Mouse (Mus musculus) CH12.LX (cell line): Measurements from ENCODE around the gene 4930505A04Rik. TPM values are rescaled to one million over a fixed set of nuclear protein-coding genes. Genes with fewer than 3 reads are reported as not detected.

Source experiments
- DNase-seq: peaks from one replicate; pipeline ENCODE4 v3.0.0-alpha.2; 2013; ENCODE audit errors: extremely low read depth
- H3K27ac ChIP-seq: 2 replicates; pipeline ENCODE4 v1.5.1; 2012; ENCODE audit warnings: low read depth, mild to moderate bottlenecking, control low read depth, moderate library complexity; ENCODE audit not compliant: insufficient read depth
- H3K27me3 ChIP-seq: replicated peaks from 2 replicates; pipeline ENCODE3; 2012; ENCODE audit warnings: inconsistent platforms
- H3K36me3 ChIP-seq, 2 experiments: replicated peaks in 1 of 2; 2 replicates each; pipeline versions ENCODE3 to v1.6.1; 2012; ENCODE audit warnings: inconsistent platforms in 1 of 2, low read length in 1 of 2, mild to moderate bottlenecking in 1 of 2, mixed read lengths in 1 of 2, moderate library complexity in 1 of 2; ENCODE audit not compliant: control insufficient read depth in 1 of 2, insufficient read depth in 1 of 2
- H3K4me1 ChIP-seq, 2 experiments: 2 replicates each; pipeline ENCODE4 v1.6.1; 2012; ENCODE audit warnings: inconsistent platforms in 1 of 2, moderate library complexity in 1 of 2; ENCODE audit not compliant: insufficient read depth in 2 of 2, control insufficient read depth in 1 of 2
- H3K4me2 ChIP-seq: 2 replicates; pipeline ENCODE4 v1.6.1; 2012; ENCODE audit warnings: low read depth, mild to moderate bottlenecking, control low read depth; ENCODE audit not compliant: poor library complexity, insufficient read depth, severe bottlenecking
- H3K4me3 ChIP-seq, 3 experiments: fragments of 150-350 bp in 1 of 3; sonication (generic) in 1 of 3; replicated peaks in 1 of 3; 2 replicates each; pipeline versions ENCODE3 to v1.5.1; 2011 to 2012; ENCODE audit warnings: low read depth in 2 of 3, low read length in 2 of 3, mild to moderate bottlenecking in 2 of 3, moderate library complexity in 2 of 3, control low read depth in 1 of 3, improper control_type of control experiment in 1 of 3, inconsistent platforms in 1 of 3, mixed read lengths in 1 of 3; ENCODE audit not compliant: poor library complexity in 1 of 3
- H3K79me2 ChIP-seq: replicated peaks from 2 replicates; pipeline ENCODE4 v1.6.1; 2012; ENCODE audit warnings: mild to moderate bottlenecking, moderate library complexity; ENCODE audit not compliant: control insufficient read depth, poor library complexity, insufficient read depth, severe bottlenecking; ENCODE audit errors: extremely low read depth
- H3K9ac ChIP-seq: 2 replicates; pipeline ENCODE4 v1.6.1; 2012; ENCODE audit warnings: low read depth, mild to moderate bottlenecking, control low read depth, moderate library complexity; ENCODE audit not compliant: insufficient read depth
- H3K9me3 ChIP-seq: replicated peaks from 2 replicates; pipeline ENCODE3; 2012; ENCODE audit warnings: low read length, inconsistent platforms, mixed read lengths
- BHLHE40 ChIP-seq: IDR thresholded peaks from 2 replicates; pipeline ENCODE4 v1.6.1; 2011; ENCODE audit warnings: mild to moderate bottlenecking, low read depth, low read length, improper control_type of control experiment
- CHD2 ChIP-seq: IDR thresholded peaks from 2 replicates; pipeline ENCODE4 v1.6.1; 2011; ENCODE audit warnings: low read length, improper control_type of control experiment
- ELF1 ChIP-seq: IDR thresholded peaks from 2 replicates; pipeline ENCODE4 v1.6.1; 2014; ENCODE audit warnings: low read depth, mild to moderate bottlenecking, inconsistent platforms, low read length, improper control_type of control experiment
- HCFC1 ChIP-seq: IDR thresholded peaks from 2 replicates; pipeline ENCODE4 v1.6.1; 2012; ENCODE audit warnings: low read depth, mild to moderate bottlenecking, inconsistent platforms, low read length, improper control_type of control experiment
- IRF4 ChIP-seq: IDR thresholded peaks from 2 replicates; pipeline ENCODE4 v1.6.1; 2014; ENCODE audit warnings: low read depth, mild to moderate bottlenecking, inconsistent platforms, low read length, improper control_type of control experiment
- JUN ChIP-seq: IDR thresholded peaks from 2 replicates; pipeline ENCODE4 v1.6.1; 2011; ENCODE audit warnings: low read depth, mild to moderate bottlenecking, low read length, improper control_type of control experiment, moderate library complexity; ENCODE audit not compliant: insufficient read depth
- JUND ChIP-seq: conservative IDR thresholded peaks from 2 replicates; pipeline ENCODE4 v1.6.1; 2011; ENCODE audit warnings: low read depth, low read length, improper control_type of control experiment
- MAFK ChIP-seq: IDR thresholded peaks from 2 replicates; pipeline ENCODE4 v1.6.1; 2011; ENCODE audit warnings: low read length, improper control_type of control experiment; ENCODE audit not compliant: insufficient replicate concordance
- MAX ChIP-seq: IDR thresholded peaks from 2 replicates; pipeline ENCODE4 v1.6.1; 2011; ENCODE audit warnings: low read length, improper control_type of control experiment
- MEF2A ChIP-seq: IDR thresholded peaks from 2 replicates; pipeline ENCODE4 v1.6.1; 2014; ENCODE audit warnings: low read depth, mild to moderate bottlenecking, inconsistent platforms, low read length, improper control_type of control experiment, borderline replicate concordance
- MXI1 ChIP-seq: IDR thresholded peaks from 2 replicates; pipeline ENCODE4 v1.6.1; 2011; ENCODE audit warnings: mild to moderate bottlenecking, low read depth, low read length, improper control_type of control experiment
- NELFE ChIP-seq: IDR thresholded peaks from 2 replicates; pipeline ENCODE4 v1.6.1; 2011; ENCODE audit warnings: low read depth, low read length, improper control_type of control experiment
- NRF1 ChIP-seq: IDR thresholded peaks from 2 replicates; pipeline ENCODE4 v1.6.1; 2014; ENCODE audit warnings: low read depth, mild to moderate bottlenecking, inconsistent platforms, low read length, improper control_type of control experiment, moderate library complexity
- RAD21 ChIP-seq: IDR thresholded peaks from 2 replicates; pipeline ENCODE4 v1.6.1; 2011; ENCODE audit warnings: low read depth, mild to moderate bottlenecking, low read length, improper control_type of control experiment, moderate library complexity
- SMC3 ChIP-seq: IDR thresholded peaks from 2 replicates; pipeline ENCODE4 v1.6.1; 2011; ENCODE audit warnings: low read depth, low read length, improper control_type of control experiment
- TBP ChIP-seq: conservative IDR thresholded peaks from 2 replicates; pipeline ENCODE4 v1.6.1; 2011; ENCODE audit warnings: low read depth, low read length, improper control_type of control experiment
- UBTF ChIP-seq: IDR thresholded peaks from 2 replicates; pipeline ENCODE4 v1.6.1; 2012; ENCODE audit warnings: low read depth, mild to moderate bottlenecking, inconsistent platforms, low read length, improper control_type of control experiment, moderate library complexity
- USF2 ChIP-seq: conservative IDR thresholded peaks from 2 replicates; pipeline ENCODE4 v1.6.1; 2011; ENCODE audit warnings: low read depth, low read length, improper control_type of control experiment
- ZKSCAN1 ChIP-seq: IDR thresholded peaks from 2 replicates; pipeline ENCODE4 v1.6.1; 2012; ENCODE audit warnings: low read depth, inconsistent platforms, low read length, improper control_type of control experiment, borderline replicate concordance
- ZMIZ1 ChIP-seq: IDR thresholded peaks from 2 replicates; pipeline ENCODE4 v1.6.1; 2012; ENCODE audit warnings: low read depth, mild to moderate bottlenecking, inconsistent platforms, low read length, improper control_type of control experiment
- dilution Hi-C: fragments of 300-500 bp; cut with MboI; formaldehyde crosslinking; loops from 2 replicates; pipeline ENCODE4 v1.14.3; 2020; ENCODE audit warnings: low sequenced_read_pairs; ENCODE audit not compliant: extremely low pct_unique_long_range_greater_than_20kb, extremely low pct_ligation_motif_present
- in situ Hi-C: fragments of 300-500 bp; cut with MboI; formaldehyde crosslinking; loops from 3 replicates; pipeline ENCODE4 v1.14.3; 2019; ENCODE audit warnings: low sequenced_read_pairs, low pct_ligation_motif_present, low pct_unique_long_range_greater_than_20kb, mixed read lengths
- polyA plus RNA-seq: library from polyadenylated mRNA; unstranded; fragments of >175 nt; gene quantifications from 2 replicates; pipeline ENCODE4 v1.2.1, GENCODE M21; 2012; ENCODE audit warnings: low read depth; ENCODE audit not compliant: insufficient read length
- total RNA-seq, 2 experiments: library from RNA; depleted of rRNA; stranded (reverse); fragments of 300-350 nt in 1 of 2; fragments of >200 nt in 1 of 2; gene quantifications; 2 replicates each; pipeline ENCODE4 v1.2.3; 2012 to 2014

4930505A04Rik gene
- total and polyA plus RNA-seq, 3 experiments = 0.26 TPM; not detected in 2

DNA sequence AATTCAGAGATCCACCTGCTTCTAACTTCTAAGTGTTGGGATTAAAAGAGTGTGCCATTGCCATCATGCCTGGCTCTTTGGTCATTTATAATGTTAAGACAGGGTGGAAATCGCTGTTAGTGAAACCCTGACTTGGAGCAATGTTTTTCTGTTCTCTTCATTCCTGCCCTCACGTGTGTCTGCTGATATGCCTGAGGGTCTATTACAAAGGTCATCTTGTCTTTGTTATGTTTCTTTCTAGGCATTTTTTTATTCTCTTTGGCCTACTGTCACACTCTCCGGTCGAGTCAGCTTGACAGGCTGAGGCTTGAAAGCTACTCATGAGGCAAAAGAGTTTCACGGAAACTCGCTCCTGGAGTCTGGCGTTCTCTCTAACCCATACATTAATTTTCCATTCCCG lies 27.9 kb downstream of the 4930505A04Rik start:
- DNase-seq = no peak
- Histone ChIP-seq H3K27ac (no peak overlapping the region), H3K9me3 (no peaks in the 10 kb centered on the region), H3K79me2 (no peaks in the 10 kb centered on the region), H3K27me3 (no peaks in the 10 kb centered on the region), H3K4me2 (no peak overlapping the region), H3K36me3 (no peaks in the 10 kb centered on the region), H3K4me3 (no peak overlapping the region), H3K4me1 (no peaks in the 10 kb centered on the region), H3K9ac (no peak overlapping the region)
- dilution Hi-C loops (no loop called here), in situ Hi-C loops (no loop called here)
- TF ChIP-seq ELF1 (no peak), ZMIZ1 (no peak), MAFK (no peak)

- DNase-seq = no peak
- no peaks in the 10 kb centered on the region for H3K79me2 ChIP-seq
- TF ChIP-seq MAX = no peak
- TF ChIP-seq IRF4 = no peak
- dilution Hi-C loops (no loop called here), in situ Hi-C loops (no loop called here)
- H3K4me2 ChIP-seq = no peak overlapping the region
- no peaks in the 10 kb centered on the region for H3K4me1 ChIP-seq
- H3K9me3 ChIP-seq = no peaks in the 10 kb centered on the region
- H3K4me3 ChIP-seq = no peak overlapping the region
- no peaks in the 10 kb centered on the region for H3K27me3 ChIP-seq
- H3K9ac ChIP-seq = no peak overlapping the region
- H3K27ac ChIP-seq = no peak overlapping the region
- no peaks in the 10 kb centered on the region for H3K36me3 ChIP-seq
Measured at GRCm38 (mm10) chr11:30433256-30433950, 38.2 kb downstream of the 4930505A04Rik start.

GRCm38 (mm10) chr11:30405581-30405980 lies 66.0 kb downstream of the 4930505A04Rik start:
- in situ Hi-C loops = no loop called here
- no peak overlapping the region for H3K9ac ChIP-seq
- H3K4me1 ChIP-seq = no peaks in the 10 kb centered on the region
- H3K79me2 ChIP-seq = no peaks in the 10 kb centered on the region
- no peak overlapping the region for H3K4me3 ChIP-seq
- no peak overlapping the region for H3K27ac ChIP-seq
- H3K4me2 ChIP-seq = no peak overlapping the region
- DNase-seq = no peak
- H3K9me3 ChIP-seq = no peaks in the 10 kb centered on the region
- no peaks in the 10 kb centered on the region for H3K27me3 ChIP-seq
- dilution Hi-C loops = no loop called here
- no peaks in the 10 kb centered on the region for H3K36me3 ChIP-seq
- no peak for TF ChIP-seq USF2
- TF ChIP-seq IRF4 = no peak
- TF ChIP-seq HCFC1 = no peak
- no peak for TF ChIP-seq NELFE
- TF ChIP-seq MXI1 = no peak
- TF ChIP-seq TBP = no peak
- TF ChIP-seq JUN = no peak
- no peak for TF ChIP-seq ZKSCAN1
- TF ChIP-seq MEF2A = no peak
- TF ChIP-seq MAX = no peak
- TF ChIP-seq JUND = no peak
- no peak for TF ChIP-seq CHD2
- TF ChIP-seq SMC3 = no peak
- TF ChIP-seq RAD21 = no peak
- no peak for TF ChIP-seq NRF1
- TF ChIP-seq BHLHE40 = no peak
- no peak for TF ChIP-seq UBTF
